Mouse (Mus musculus) CH12.LX (cell line): ENCODE measurements around the gene Capsl. TPM values are rescaled to one million over a fixed set of nuclear protein-coding genes. Genes with fewer than 3 reads are reported as not detected.

ENCODE experiments used
- DNase-seq: peaks from one replicate; pipeline ENCODE4 v3.0.0-alpha.2; 2013; ENCODE audit errors: extremely low read depth
- H3K27ac ChIP-seq: 2 replicates; pipeline ENCODE4 v1.5.1; 2012; ENCODE audit warnings: low read depth, mild to moderate bottlenecking, control low read depth, moderate library complexity; ENCODE audit not compliant: insufficient read depth
- H3K27me3 ChIP-seq: replicated peaks from 2 replicates; pipeline ENCODE3; 2012; ENCODE audit warnings: inconsistent platforms
- H3K36me3 ChIP-seq, 2 experiments: replicated peaks in 1 of 2; 2 replicates each; pipeline versions ENCODE3 to v1.6.1; 2012; ENCODE audit warnings: inconsistent platforms in 1 of 2, low read length in 1 of 2, mild to moderate bottlenecking in 1 of 2, mixed read lengths in 1 of 2, moderate library complexity in 1 of 2; ENCODE audit not compliant: control insufficient read depth in 1 of 2, insufficient read depth in 1 of 2
- H3K4me1 ChIP-seq, 2 experiments: 2 replicates each; pipeline ENCODE4 v1.6.1; 2012; ENCODE audit warnings: inconsistent platforms in 1 of 2, moderate library complexity in 1 of 2; ENCODE audit not compliant: insufficient read depth in 2 of 2, control insufficient read depth in 1 of 2
- H3K4me2 ChIP-seq: 2 replicates; pipeline ENCODE4 v1.6.1; 2012; ENCODE audit warnings: low read depth, mild to moderate bottlenecking, control low read depth; ENCODE audit not compliant: poor library complexity, insufficient read depth, severe bottlenecking
- H3K4me3 ChIP-seq, 3 experiments: fragments of 150-350 bp in 1 of 3; sonication (generic) in 1 of 3; replicated peaks in 1 of 3; 2 replicates each; pipeline versions ENCODE3 to v1.5.1; 2011 to 2012; ENCODE audit warnings: low read depth in 2 of 3, low read length in 2 of 3, mild to moderate bottlenecking in 2 of 3, moderate library complexity in 2 of 3, control low read depth in 1 of 3, improper control_type of control experiment in 1 of 3, inconsistent platforms in 1 of 3, mixed read lengths in 1 of 3; ENCODE audit not compliant: poor library complexity in 1 of 3
- H3K79me2 ChIP-seq: replicated peaks from 2 replicates; pipeline ENCODE4 v1.6.1; 2012; ENCODE audit warnings: mild to moderate bottlenecking, moderate library complexity; ENCODE audit not compliant: control insufficient read depth, poor library complexity, insufficient read depth, severe bottlenecking; ENCODE audit errors: extremely low read depth
- H3K9ac ChIP-seq: 2 replicates; pipeline ENCODE4 v1.6.1; 2012; ENCODE audit warnings: low read depth, mild to moderate bottlenecking, control low read depth, moderate library complexity; ENCODE audit not compliant: insufficient read depth
- H3K9me3 ChIP-seq: replicated peaks from 2 replicates; pipeline ENCODE3; 2012; ENCODE audit warnings: low read length, inconsistent platforms, mixed read lengths
- BHLHE40 ChIP-seq: IDR thresholded peaks from 2 replicates; pipeline ENCODE4 v1.6.1; 2011; ENCODE audit warnings: mild to moderate bottlenecking, low read depth, low read length, improper control_type of control experiment
- ETS1 ChIP-seq: conservative IDR thresholded peaks from 2 replicates; pipeline ENCODE4 v1.6.1; 2012; ENCODE audit warnings: low read depth, mild to moderate bottlenecking, inconsistent platforms, low read length, improper control_type of control experiment, moderate library complexity
- GABPA ChIP-seq: IDR thresholded peaks from 2 replicates; pipeline ENCODE4 v1.6.1; 2012; ENCODE audit warnings: low read depth, low read length, improper control_type of control experiment, inconsistent platforms; ENCODE audit not compliant: insufficient replicate concordance
- HCFC1 ChIP-seq: IDR thresholded peaks from 2 replicates; pipeline ENCODE4 v1.6.1; 2012; ENCODE audit warnings: low read depth, mild to moderate bottlenecking, inconsistent platforms, low read length, improper control_type of control experiment
- JUND ChIP-seq: conservative IDR thresholded peaks from 2 replicates; pipeline ENCODE4 v1.6.1; 2011; ENCODE audit warnings: low read depth, low read length, improper control_type of control experiment
- KAT2A ChIP-seq: IDR thresholded peaks from 2 replicates; pipeline ENCODE4 v1.6.1; 2012; ENCODE audit warnings: low read length, improper control_type of control experiment, inconsistent platforms; ENCODE audit not compliant: insufficient replicate concordance
- MAFK ChIP-seq: IDR thresholded peaks from 2 replicates; pipeline ENCODE4 v1.6.1; 2011; ENCODE audit warnings: low read length, improper control_type of control experiment; ENCODE audit not compliant: insufficient replicate concordance
- MAZ ChIP-seq: IDR thresholded peaks from 2 replicates; pipeline ENCODE4 v1.6.1; 2012; ENCODE audit warnings: low read depth, mild to moderate bottlenecking, inconsistent platforms, low read length, improper control_type of control experiment, moderate library complexity
- MEF2A ChIP-seq: IDR thresholded peaks from 2 replicates; pipeline ENCODE4 v1.6.1; 2014; ENCODE audit warnings: low read depth, mild to moderate bottlenecking, inconsistent platforms, low read length, improper control_type of control experiment, borderline replicate concordance
- MYC ChIP-seq: IDR thresholded peaks from 2 replicates; pipeline ENCODE4 v1.6.1; 2011; ENCODE audit warnings: low read depth, mild to moderate bottlenecking, improper control_type of control experiment, low read length
- NRF1 ChIP-seq: IDR thresholded peaks from 2 replicates; pipeline ENCODE4 v1.6.1; 2014; ENCODE audit warnings: low read depth, mild to moderate bottlenecking, inconsistent platforms, low read length, improper control_type of control experiment, moderate library complexity
- PAX5 ChIP-seq: IDR thresholded peaks from 2 replicates; pipeline ENCODE4 v1.6.1; 2012; ENCODE audit warnings: low read length, inconsistent platforms, mixed read lengths
- POLR2A ChIP-seq: IDR thresholded peaks from 2 replicates; pipeline ENCODE4 v1.6.1; 2011; ENCODE audit warnings: low read depth, mild to moderate bottlenecking, improper control_type of control experiment, low read length
- POLR2AphosphoS2 ChIP-seq: IDR thresholded peaks from 2 replicates; pipeline ENCODE4 v1.6.1; 2011; ENCODE audit warnings: low read depth, low read length, improper control_type of control experiment
- RAD21 ChIP-seq: IDR thresholded peaks from 2 replicates; pipeline ENCODE4 v1.6.1; 2011; ENCODE audit warnings: low read depth, mild to moderate bottlenecking, low read length, improper control_type of control experiment, moderate library complexity
- SIN3A ChIP-seq: IDR thresholded peaks from 2 replicates; pipeline ENCODE4 v1.6.1; 2012; ENCODE audit warnings: low read length, improper control_type of control experiment, inconsistent platforms
- SMC3 ChIP-seq: IDR thresholded peaks from 2 replicates; pipeline ENCODE4 v1.6.1; 2011; ENCODE audit warnings: low read depth, low read length, improper control_type of control experiment
- TBP ChIP-seq: conservative IDR thresholded peaks from 2 replicates; pipeline ENCODE4 v1.6.1; 2011; ENCODE audit warnings: low read depth, low read length, improper control_type of control experiment
- TCF12 ChIP-seq: IDR thresholded peaks from 2 replicates; pipeline ENCODE4 v1.6.1; 2014; ENCODE audit warnings: low read depth, mild to moderate bottlenecking, inconsistent platforms, low read length, improper control_type of control experiment
- UBTF ChIP-seq: IDR thresholded peaks from 2 replicates; pipeline ENCODE4 v1.6.1; 2012; ENCODE audit warnings: low read depth, mild to moderate bottlenecking, inconsistent platforms, low read length, improper control_type of control experiment, moderate library complexity
- USF1 ChIP-seq: IDR thresholded peaks from 2 replicates; pipeline ENCODE4 v1.6.1; 2014; ENCODE audit warnings: low read depth, mild to moderate bottlenecking, inconsistent platforms, low read length, improper control_type of control experiment
- USF2 ChIP-seq: conservative IDR thresholded peaks from 2 replicates; pipeline ENCODE4 v1.6.1; 2011; ENCODE audit warnings: low read depth, low read length, improper control_type of control experiment
- ZKSCAN1 ChIP-seq: IDR thresholded peaks from 2 replicates; pipeline ENCODE4 v1.6.1; 2012; ENCODE audit warnings: low read depth, inconsistent platforms, low read length, improper control_type of control experiment, borderline replicate concordance
- dilution Hi-C: fragments of 300-500 bp; cut with MboI; formaldehyde crosslinking; loops from 2 replicates; pipeline ENCODE4 v1.14.3; 2020; ENCODE audit warnings: low sequenced_read_pairs; ENCODE audit not compliant: extremely low pct_unique_long_range_greater_than_20kb, extremely low pct_ligation_motif_present
- in situ Hi-C: fragments of 300-500 bp; cut with MboI; formaldehyde crosslinking; loops from 3 replicates; pipeline ENCODE4 v1.14.3; 2019; ENCODE audit warnings: low sequenced_read_pairs, low pct_ligation_motif_present, low pct_unique_long_range_greater_than_20kb, mixed read lengths
- polyA plus RNA-seq: library from polyadenylated mRNA; unstranded; fragments of >175 nt; gene quantifications from 2 replicates; pipeline ENCODE4 v1.2.1, GENCODE M21; 2012; ENCODE audit warnings: low read depth; ENCODE audit not compliant: insufficient read length
- total RNA-seq, 2 experiments: library from RNA; depleted of rRNA; stranded (reverse); fragments of 300-350 nt in 1 of 2; fragments of >200 nt in 1 of 2; gene quantifications; 2 replicates each; pipeline ENCODE4 v1.2.3; 2012 to 2014

Gene Capsl
- total and polyA plus RNA-seq, 3 experiments, result 1.2 to 5.0 (median 1.6) TPM

DNA sequence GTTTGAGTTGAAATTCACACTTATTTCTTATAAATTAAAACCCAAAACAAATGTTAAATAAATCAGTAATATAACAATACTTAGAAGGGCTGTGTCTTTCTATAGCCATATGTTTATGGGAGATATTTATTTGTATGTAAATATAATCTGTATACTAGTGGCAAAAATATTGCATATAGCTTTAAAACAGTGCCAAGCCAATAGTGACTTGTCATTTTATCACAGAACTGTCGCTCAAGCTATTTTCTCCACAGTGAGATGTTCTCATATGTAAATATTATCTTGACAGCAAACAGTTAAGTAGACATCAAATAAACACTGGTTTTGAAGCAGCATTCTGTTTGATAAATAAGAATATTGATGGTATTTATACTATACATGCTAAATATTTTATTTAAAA is 37.4 kb downstream of the Capsl start:
- TF ChIP-seq MAFK (no peak), ETS1 (no peak), RAD21 (no peak), BHLHE40 (no peak), NRF1 (no peak), USF2 (no peak), HCFC1 (no peak), USF1 (no peak), POLR2AphosphoS2 (no peak), KAT2A (no peak), SMC3 (no peak), TBP (no peak), PAX5 (no peak), MYC (no peak), TCF12 (no peak)
- no peak overlapping the region for H3K27ac ChIP-seq
- H3K79me2 ChIP-seq, result no peaks in the 10 kb centered on the region
- no peaks in the 10 kb centered on the region for H3K9me3 ChIP-seq
- no peak for DNase-seq
- H3K4me1 ChIP-seq, result peaks cover 0 to 5% of the 10 kb centered on the region in 2 experiments; a peak in 2 of 4 replicates
- no peak overlapping the region for H3K4me3 ChIP-seq
- in situ Hi-C loops (loop anchor here (25.0 kb wide), 1 partner anchor 89 kb away; no protein-coding TSS in a partner anchor), dilution Hi-C loops (no loop called here)
- H3K27me3 ChIP-seq, result no peaks in the 10 kb centered on the region
- H3K4me2 ChIP-seq, result no peak overlapping the region
- H3K9ac ChIP-seq, result no peak overlapping the region
- H3K36me3 ChIP-seq, result no peaks in the 10 kb centered on the region

DNA sequence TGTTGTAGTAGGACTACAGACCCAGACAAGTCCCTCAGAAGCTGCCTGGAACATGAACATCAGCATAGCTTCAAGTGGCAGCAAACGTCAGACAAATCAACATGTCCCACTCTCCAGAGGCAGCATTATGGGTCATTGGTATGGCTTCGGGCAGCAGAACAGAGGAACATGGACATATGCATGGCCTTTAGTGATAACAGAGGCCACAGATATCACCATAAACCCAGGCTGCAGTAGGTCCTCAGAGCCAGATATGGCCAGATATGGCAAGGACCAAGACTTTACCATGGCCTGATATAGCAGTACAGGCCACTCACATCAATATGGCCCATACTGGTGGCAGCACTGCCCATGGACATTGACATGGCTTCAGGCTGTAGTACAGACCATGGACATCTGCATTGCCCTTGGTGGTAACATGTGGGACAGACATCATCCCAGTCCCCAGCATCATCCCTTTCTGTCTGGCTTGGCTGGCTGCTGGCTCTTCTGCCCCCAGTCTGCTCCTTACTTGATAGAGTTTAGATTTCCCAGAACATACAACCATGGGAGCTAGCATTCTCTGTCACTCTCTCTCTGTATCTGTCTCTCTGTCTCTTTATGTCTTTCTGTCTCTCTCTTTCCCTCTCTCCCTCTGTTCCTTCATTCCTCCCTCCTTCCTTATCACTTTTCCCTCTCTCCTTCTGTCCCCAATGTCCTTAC is 53.7 kb downstream of the Capsl start:
- Histone ChIP-seq H3K9me3 (no peaks in the 10 kb centered on the region), H3K36me3 (no peaks in the 10 kb centered on the region), H3K4me3 (no peak overlapping the region), H3K27ac (no peak overlapping the region), H3K27me3 (no peaks in the 10 kb centered on the region), H3K9ac (no peak overlapping the region), H3K4me2 (no peak overlapping the region), H3K4me1 (peaks cover 0 to 14% of the 10 kb centered on the region in 2 experiments; a peak in 2 of 4 replicates), H3K79me2 (no peaks in the 10 kb centered on the region)
- in situ Hi-C loops, result no loop called here
- TF ChIP-seq USF2 (no peak), POLR2A (no peak), MEF2A (no peak), JUND (no peak), HCFC1 (no peak), UBTF (no peak), GABPA (no peak), MAZ (no peak), ZKSCAN1 (no peak), USF1 (no peak), SIN3A (no peak)
- dilution Hi-C loops, result no loop called here
- DNase-seq, result no peak
